Mouse (Mus musculus) erythroblast, adult 5-6 weeks (primary cell): ENCODE results near the gene Adamts17. TPM values are rescaled to one million over a fixed set of nuclear protein-coding genes. Genes with fewer than 3 reads are reported as not detected.

Source experiments
- ATAC-seq: replicated peaks from 2 replicates; pipeline ENCODE4 v1.8.0; 2016; ENCODE audit warnings: moderate number of reproducible peaks, mild to moderate bottlenecking, moderate TSS enrichment, inconsistent platforms; ENCODE audit not compliant: poor library complexity, low FRiP score, severe bottlenecking
- total RNA-seq, 2 experiments: library from RNA; stranded (forward) in 1 of 2; stranded (reverse) in 1 of 2; fragments of 150-400 nt in 1 of 2; fragments of 200-764, 138-1000 nt in 1 of 2; gene quantifications; 2 replicates each; pipeline versions ENCODE4 v1.2.3 to v1.2.4; 2015 to 2017; ENCODE audit warnings: low replicate concordance in 2 of 2

The Adamts17 gene
- total RNA-seq, 2 experiments from 2014 or later: not detected

- ATAC-seq: no peak
Observed at GRCm38 (mm10) chr7:67050424-67050823, 210.9 kb downstream of the Adamts17 start.

- no peak for ATAC-seq
Observed at GRCm38 (mm10) chr7:67051089-67051718, 211.7 kb downstream of the Adamts17 start.

- ATAC-seq: no peak
Observed at GRCm38 (mm10) chr7:67054876-67055275, 215.3 kb downstream of the Adamts17 start.

GRCm38 (mm10) chr7:67055510-67055909 lies 216.0 kb downstream of the Adamts17 start:
- no peak for ATAC-seq

- ATAC-seq: no peak
Observed at GRCm38 (mm10) chr7:67061756-67062155, 222.2 kb downstream of the Adamts17 start.

GRCm38 (mm10) chr7:67062571-67062970 lies 223.0 kb downstream of the Adamts17 start:
- ATAC-seq: no peak

GRCm38 (mm10) chr7:67064627-67065305 lies 225.2 kb downstream of the Adamts17 start:
- no peak for ATAC-seq

- no peak for ATAC-seq
Observed at GRCm38 (mm10) chr7:67065631-67066030, 226.1 kb downstream of the Adamts17 start.

GRCm38 (mm10) chr7:67072015-67072685 lies 232.6 kb downstream of the Adamts17 start:
- no peak for ATAC-seq

GRCm38 (mm10) chr7:67082751-67083150 lies 243.2 kb downstream of the Adamts17 start:
- no peak for ATAC-seq

GRCm38 (mm10) chr7:67087759-67088158 lies 248.2 kb downstream of the Adamts17 start:
- ATAC-seq: no peak

GRCm38 (mm10) chr7:67097096-67097495 lies 257.6 kb downstream of the Adamts17 start:
- no peak for ATAC-seq

GRCm38 (mm10) chr7:67101418-67101973 lies 262.0 kb downstream of the Adamts17 start:
- no peak for ATAC-seq

- ATAC-seq: no peak
Observed at GRCm38 (mm10) chr7:67110551-67111159, 271.1 kb downstream of the Adamts17 start.

GRCm38 (mm10) chr7:67112495-67113216 lies 273.1 kb downstream of the Adamts17 start:
- ATAC-seq: no peak

GRCm38 (mm10) chr7:67114056-67114455 lies 274.5 kb downstream of the Adamts17 start:
- ATAC-seq: no peak

GRCm38 (mm10) chr7:67115056-67115455 lies 275.5 kb downstream of the Adamts17 start:
- no peak for ATAC-seq

- ATAC-seq: no peak
Observed at GRCm38 (mm10) chr7:67135140-67135539, 295.6 kb downstream of the Adamts17 start.

- ATAC-seq: no peak
Observed at GRCm38 (mm10) chr7:67142347-67143015, 302.9 kb downstream of the Adamts17 start.
